Mouse (Mus musculus) limb, embryonic 11.5 days (tissue): ENCODE measurements around the gene 1110002E22Rik. TPM values are rescaled to one million over a fixed set of nuclear protein-coding genes. Genes with fewer than 3 reads are reported as not detected.

Source experiments
- ATAC-seq: fragments of 200-750 bp; cut with Nextera tagmentation; 2 replicates; pipeline ENCODE4 v1.8.0; 2017; ENCODE audit warnings: low read depth; ENCODE audit not compliant: insufficient number of reproducible peaks, low FRiP score, low TSS enrichment
- DNase-seq: peaks from one replicate; pipeline ENCODE4 v3.0.0-alpha.2; 2015; ENCODE audit warnings: low spot score
- H3K27ac ChIP-seq: fragments of 300-500 bp; sonication (generic); replicated peaks from 2 replicates; pipeline ENCODE4 v1.5.1; 2014; ENCODE audit warnings: low read depth, mild to moderate bottlenecking, low read length
- H3K27me3 ChIP-seq: fragments of 300-500 bp; sonication (generic); 2 replicates; pipeline ENCODE4 v1.6.1; 2014; ENCODE audit warnings: mild to moderate bottlenecking, low read length, mixed read lengths; ENCODE audit not compliant: control insufficient read depth, insufficient read depth
- H3K36me3 ChIP-seq: fragments of 300-500 bp; sonication (generic); 2 replicates; pipeline ENCODE4 v1.6.1; 2014; ENCODE audit warnings: mild to moderate bottlenecking, low read length, moderate library complexity, mixed read lengths; ENCODE audit not compliant: control insufficient read depth, insufficient read depth
- H3K4me1 ChIP-seq: fragments of 300-500 bp; sonication (generic); 2 replicates; pipeline ENCODE4 v1.6.1; 2014; ENCODE audit warnings: low read length, mixed read lengths; ENCODE audit not compliant: control insufficient read depth, insufficient read depth
- H3K4me2 ChIP-seq: fragments of 300-500 bp; sonication (generic); 2 replicates; pipeline ENCODE4 v1.6.1; 2014; ENCODE audit warnings: low read depth, mild to moderate bottlenecking, moderate library complexity; ENCODE audit not compliant: severe bottlenecking
- H3K4me3 ChIP-seq: fragments of 300-500 bp; sonication (generic); 2 replicates; pipeline ENCODE4 v1.5.1; 2014; ENCODE audit warnings: low read depth, low read length
- H3K9ac ChIP-seq: fragments of 300-500 bp; sonication (generic); 2 replicates; pipeline ENCODE4 v1.6.1; 2014; ENCODE audit warnings: mild to moderate bottlenecking, low read length
- H3K9me3 ChIP-seq: fragments of 300-500 bp; sonication (generic); 2 replicates; pipeline ENCODE4 v1.6.1; 2016; ENCODE audit warnings: low read length; ENCODE audit not compliant: control insufficient read depth
- WGBS: fragments of 180-500 bp; shearing (Covaris S2); extraction: QIAGEN DNeasy Blood & Tissue Kit; methylation state at CpG from one replicate; pipeline ENCODE4 v1.1.7; 2014; 5-methylcytosine and 5-hydroxymethylcytosine counted together
- polyA plus RNA-seq: library from polyadenylated mRNA; unstranded; fragments of >200 nt; fragmentation: Nextera tagmentation; extraction: Ambion mirVana; gene quantifications from 2 replicates; pipeline ENCODE4 v1.2.1, GENCODE M21; 2014

Gene 1110002E22Rik
- polyA plus RNA-seq, 1 experiment from 2014 or later = 0.16 TPM

- Histone ChIP-seq H3K4me1 (no peaks in the 10 kb centered on the region), H3K9me3 (no peaks in the 10 kb centered on the region), H3K4me3 (no peak overlapping the region), H3K27ac (no peak overlapping the region), H3K4me2 (no peak overlapping the region), H3K36me3 (no peaks in the 10 kb centered on the region), H3K9ac (no peak overlapping the region), H3K27me3 (no peaks in the 10 kb centered on the region)
- 95% methylated on average over 2 of the region's 2 CpGs for WGBS
- DNase-seq (no peak), ATAC-seq (no peak)
Observed at GRCm38 (mm10) chr3:138121461-138121860, 56.6 kb downstream of the 1110002E22Rik start.

GRCm38 (mm10) chr3:138123842-138124241, 59.0 kb downstream of the 1110002E22Rik start:
- Histone ChIP-seq H3K36me3 (no peaks in the 10 kb centered on the region), H3K27me3 (no peaks in the 10 kb centered on the region), H3K4me2 (no peak overlapping the region), H3K4me3 (no peak overlapping the region), H3K9me3 (no peaks in the 10 kb centered on the region), H3K9ac (no peak overlapping the region), H3K27ac (no peak overlapping the region), H3K4me1 (no peaks in the 10 kb centered on the region)
- 77% methylated on average over 10 of the region's 10 CpGs for WGBS
- ATAC-seq = no peak
- no peak for DNase-seq

GRCm38 (mm10) chr3:138129110-138129509, 64.3 kb downstream of the 1110002E22Rik start:
- Histone ChIP-seq H3K27ac (no peak overlapping the region), H3K9me3 (no peaks in the 10 kb centered on the region), H3K4me1 (no peaks in the 10 kb centered on the region), H3K4me3 (no peak overlapping the region), H3K36me3 (no peaks in the 10 kb centered on the region), H3K4me2 (no peak overlapping the region), H3K27me3 (no peaks in the 10 kb centered on the region), H3K9ac (no peak overlapping the region)
- no peak for DNase-seq
- no peak for ATAC-seq
- WGBS = 92% methylated on average over 6 of the region's 6 CpGs

- Histone ChIP-seq H3K27ac (no peak overlapping the region), H3K36me3 (no peaks in the 10 kb centered on the region), H3K27me3 (no peaks in the 10 kb centered on the region), H3K9ac (no peak overlapping the region), H3K4me2 (no peak overlapping the region), H3K4me3 (no peak overlapping the region), H3K4me1 (no peaks in the 10 kb centered on the region), H3K9me3 (no peaks in the 10 kb centered on the region)
- no peak for ATAC-seq
- WGBS = 79% methylated on average over 1 of the region's 1 CpGs
- DNase-seq = no peak
Observed at GRCm38 (mm10) chr3:138130692-138131091, 65.8 kb downstream of the 1110002E22Rik start.

Other genes with a start within 250 kb of the 1110002E22Rik start
- gene H2afz, start 200.6 kb upstream of the 1110002E22Rik start, polyA plus RNA-seq = 3,201 and 3,406 TPM in 2 replicates
- gene Dnajb14, start 197.4 kb upstream of the 1110002E22Rik start, polyA plus RNA-seq = 10.4 and 12.7 TPM in 2 replicates
- 99.3 and 99.8 TPM in 2 replicates for gene Lamtor3, start 146.5 kb upstream of the 1110002E22Rik start, polyA plus RNA-seq
- gene Dapp1, start 83.5 kb upstream of the 1110002E22Rik start, polyA plus RNA-seq = 3.0 and 4.2 TPM in 2 replicates
- gene Gm5105, start 2.3 kb downstream of the 1110002E22Rik start, polyA plus RNA-seq = not detected in 2 replicates
- 18.0 and 20.3 TPM in 2 replicates for gene Trmt10a, start 78.4 kb downstream of the 1110002E22Rik start, polyA plus RNA-seq
- 8.2 and 9.1 TPM in 2 replicates for gene Mttp, start 79.9 kb downstream of the 1110002E22Rik start, polyA plus RNA-seq
- gene 4930579F01Rik, start 128.8 kb downstream of the 1110002E22Rik start, polyA plus RNA-seq = not detected in 2 replicates
- gene Adh7, start 152.7 kb downstream of the 1110002E22Rik start, polyA plus RNA-seq = not detected in 2 replicates
- gene Adh1, start 195.9 kb downstream of the 1110002E22Rik start, polyA plus RNA-seq = 1.3 and 1.6 TPM in 2 replicates
- not detected in 2 replicates for gene Adh6a, start 248.2 kb downstream of the 1110002E22Rik start, polyA plus RNA-seq